Mouse (Mus musculus) regulatory T cell (primary cell): Measurements from ENCODE around the gene Itgb5.

Experiments used
- in situ Hi-C: fragments of 300-600 bp; cut with MboI, MseI; formaldehyde crosslinking; loops from one replicate; pipeline ENCODE4 v1.15.1; 2025; ENCODE audit warnings: high pct_unique_total_duplicates

Gene Itgb5

GRCm38 (mm10) chr16:33938311-33939132 lies 109.1 kb downstream of the Itgb5 start:
- in situ Hi-C loops: no loop called here

GRCm38 (mm10) chr16:33939133-33939531 lies 109.7 kb downstream of the Itgb5 start:
- in situ Hi-C loops: no loop called here

GRCm38 (mm10) chr16:33939636-33940035 lies 110.2 kb downstream of the Itgb5 start:
- in situ Hi-C loops: no loop called here

- in situ Hi-C loops: no loop called here
Measured at GRCm38 (mm10) chr16:33940095-33940494, 110.6 kb downstream of the Itgb5 start.

GRCm38 (mm10) chr16:33941271-33941781 lies 111.9 kb downstream of the Itgb5 start:
- in situ Hi-C loops: no loop called here

GRCm38 (mm10) chr16:33942341-33942740 lies 112.9 kb downstream of the Itgb5 start:
- in situ Hi-C loops: no loop called here

GRCm38 (mm10) chr16:33943388-33943787 lies 113.9 kb downstream of the Itgb5 start:
- in situ Hi-C loops: no loop called here

GRCm38 (mm10) chr16:33944126-33944525 lies 114.7 kb downstream of the Itgb5 start:
- in situ Hi-C loops: no loop called here

- in situ Hi-C loops: loop anchor here (5.0 kb wide), 1 partner anchor 122 kb away; no protein-coding TSS in a partner anchor
Measured at GRCm38 (mm10) chr16:33944772-33945171, 115.3 kb downstream of the Itgb5 start.

- in situ Hi-C loops: loop anchor here (5.0 kb wide), 1 partner anchor 124 kb away; no protein-coding TSS in a partner anchor
Measured at GRCm38 (mm10) chr16:33946021-33946420, 116.6 kb downstream of the Itgb5 start.

- in situ Hi-C loops: loop anchor here (5.0 kb wide), 1 partner anchor 126 kb away; no protein-coding TSS in a partner anchor
Measured at GRCm38 (mm10) chr16:33947664-33948571, 118.5 kb downstream of the Itgb5 start.

GRCm38 (mm10) chr16:33950386-33950785 lies 120.9 kb downstream of the Itgb5 start:
- in situ Hi-C loops: no loop called here

GRCm38 (mm10) chr16:33950830-33951229 lies 121.4 kb downstream of the Itgb5 start:
- in situ Hi-C loops: no loop called here

- in situ Hi-C loops: no loop called here
Measured at GRCm38 (mm10) chr16:33953008-33953407, 123.5 kb downstream of the Itgb5 start.

- in situ Hi-C loops: no loop called here
Measured at GRCm38 (mm10) chr16:33954793-33955192, 125.3 kb downstream of the Itgb5 start.

GRCm38 (mm10) chr16:33963509-33963908 lies 134.0 kb downstream of the Itgb5 start:
- in situ Hi-C loops: no loop called here

- in situ Hi-C loops: no loop called here
Measured at GRCm38 (mm10) chr16:33965878-33966537, 136.5 kb downstream of the Itgb5 start.

GRCm38 (mm10) chr16:33966538-33967282 lies 137.2 kb downstream of the Itgb5 start, which contains the start of gene Umps:
Umps (minus strand) TSS chr16:33967038.
- in situ Hi-C loops: no loop called here

GRCm38 (mm10) chr16:33967283-33967640 lies 137.8 kb downstream of the Itgb5 start:
- in situ Hi-C loops: no loop called here

GRCm38 (mm10) chr16:33979855-33980254 lies 150.4 kb downstream of the Itgb5 start:
- in situ Hi-C loops: no loop called here

- in situ Hi-C loops: no loop called here
Measured at GRCm38 (mm10) chr16:33983712-33984111, 154.2 kb downstream of the Itgb5 start.
